Mouse (Mus musculus): ENCODE results near the gene Lrrtm3.

The Lrrtm3 gene

GRCm38 (mm10) chr10:64089680-64090460 is at the start of gene Lrrtm3:
Gene Lrrtm3, minus strand, starts transcription at chr10:64090277.
- DNase-seq, result peak; percentile 67

GRCm38 (mm10) chr10:64135481-64135880 is 45.4 kb upstream of the Lrrtm3 start:
- no peak for DNase-seq

- no peak for DNase-seq
These were observed 43.4 kb upstream of the Lrrtm3 start for GRCm38 (mm10) chr10:64133461-64133860.

GRCm38 (mm10) chr10:64130397-64131150 is 40.5 kb upstream of the Lrrtm3 start:
- no peak for DNase-seq

- DNase-seq, result no peak
These were observed 28.8 kb upstream of the Lrrtm3 start for GRCm38 (mm10) chr10:64118833-64119232.

- DNase-seq, result no peak
These were observed 25.2 kb upstream of the Lrrtm3 start for GRCm38 (mm10) chr10:64115246-64115645.

GRCm38 (mm10) chr10:64096532-64096931 is 6.5 kb upstream of the Lrrtm3 start:
- no peak for DNase-seq

GRCm38 (mm10) chr10:64088774-64089460 is 1.2 kb downstream of the Lrrtm3 start:
- no peak for DNase-seq

- DNase-seq, result no peak
These were observed 1.9 kb downstream of the Lrrtm3 start for GRCm38 (mm10) chr10:64087936-64088773.

GRCm38 (mm10) chr10:64087521-64087920 is 2.6 kb downstream of the Lrrtm3 start:
- DNase-seq, result no peak

GRCm38 (mm10) chr10:64086567-64087391 is 3.3 kb downstream of the Lrrtm3 start:
- DNase-seq, result no peak

- DNase-seq, result no peak
These were observed 3.9 kb downstream of the Lrrtm3 start for GRCm38 (mm10) chr10:64086183-64086566.

- DNase-seq, result peak; percentile 12
These were observed 5.6 kb downstream of the Lrrtm3 start for GRCm38 (mm10) chr10:64084465-64084864.

GRCm38 (mm10) chr10:64083813-64084212 is 6.3 kb downstream of the Lrrtm3 start:
- DNase-seq, result no peak

GRCm38 (mm10) chr10:64082345-64082744 is 7.7 kb downstream of the Lrrtm3 start:
- no peak for DNase-seq

- DNase-seq, result peak; percentile 3
These were observed 13.5 kb downstream of the Lrrtm3 start for GRCm38 (mm10) chr10:64076410-64077052.

GRCm38 (mm10) chr10:64075944-64076343 is 14.1 kb downstream of the Lrrtm3 start:
- DNase-seq, result peak; percentile 36

- no peak for DNase-seq
These were observed 26.4 kb downstream of the Lrrtm3 start for GRCm38 (mm10) chr10:64063704-64064103.

- no peak for DNase-seq
These were observed 40.1 kb downstream of the Lrrtm3 start for GRCm38 (mm10) chr10:64049946-64050345.

GRCm38 (mm10) chr10:64049151-64049550 is 40.9 kb downstream of the Lrrtm3 start:
- DNase-seq, result no peak

- DNase-seq, result no peak
These were observed 48.2 kb downstream of the Lrrtm3 start for GRCm38 (mm10) chr10:64041892-64042291.
